Mouse (Mus musculus) erythroblast, embryonic 14.5 days (primary cell): Measurements from ENCODE around the gene Gpr61.

Experiments
- GATA1 ChIP-seq: IDR thresholded peaks from 2 replicates; pipeline ENCODE4 v1.6.1; 2012; ENCODE audit warnings: low read length, inconsistent platforms, mixed read lengths
- TAL1 ChIP-seq: IDR thresholded peaks from 3 replicates; pipeline ENCODE4 v1.6.1; 2012; ENCODE audit warnings: low read length, inconsistent platforms, mixed read lengths

DNA sequence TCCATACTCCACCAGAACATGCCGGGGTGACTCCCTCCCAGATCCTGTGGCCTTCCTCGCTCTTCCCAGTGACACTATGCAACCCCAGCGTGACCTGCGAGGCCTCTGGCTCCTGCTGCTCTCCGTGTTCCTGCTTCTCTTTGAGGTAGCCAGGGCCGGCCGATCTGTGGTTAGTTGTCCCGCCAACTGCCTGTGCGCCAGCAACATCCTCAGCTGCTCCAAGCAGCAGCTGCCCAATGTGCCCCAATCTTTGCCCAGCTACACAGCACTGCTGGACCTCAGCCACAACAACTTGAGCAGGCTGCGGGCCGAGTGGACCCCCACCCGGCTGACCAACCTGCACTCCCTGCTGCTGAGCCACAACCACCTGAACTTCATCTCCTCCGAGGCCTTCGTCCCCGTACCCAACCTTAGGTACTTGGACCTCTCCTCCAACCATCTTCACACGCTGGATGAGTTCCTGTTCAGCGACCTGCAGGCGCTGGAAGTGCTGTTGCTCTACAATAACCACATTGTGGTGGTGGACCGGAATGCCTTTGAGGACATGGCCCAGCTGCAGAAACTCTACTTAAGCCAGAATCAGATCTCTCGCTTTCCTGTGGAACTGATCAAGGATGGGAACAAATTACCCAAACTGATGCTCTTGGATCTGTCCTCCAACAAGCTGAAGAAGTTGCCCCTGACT, 32.6 kb upstream of the Gpr61 start:
- no peak for TF ChIP-seq GATA1
- TF ChIP-seq TAL1 = no peak
